Mouse (Mus musculus) E14TG2a.4 (cell line): ENCODE measurements at regions not wholly inside any gene's neighbourhood (a gene's known extent, or its start where the extent isn't known, plus 50 kb on each side); places are given as distances from the start of the nearest gene placed in this dataset.

Experiments
- CTCF ChIP-seq: conservative IDR thresholded peaks from 2 replicates; pipeline ENCODE4 v1.5.1; 2014; ENCODE audit warnings: low read length
- POU5F1 ChIP-seq: IDR thresholded peaks from 2 replicates; pipeline ENCODE4 v1.6.1; 2014; ENCODE audit warnings: low read length, borderline replicate concordance

DNA sequence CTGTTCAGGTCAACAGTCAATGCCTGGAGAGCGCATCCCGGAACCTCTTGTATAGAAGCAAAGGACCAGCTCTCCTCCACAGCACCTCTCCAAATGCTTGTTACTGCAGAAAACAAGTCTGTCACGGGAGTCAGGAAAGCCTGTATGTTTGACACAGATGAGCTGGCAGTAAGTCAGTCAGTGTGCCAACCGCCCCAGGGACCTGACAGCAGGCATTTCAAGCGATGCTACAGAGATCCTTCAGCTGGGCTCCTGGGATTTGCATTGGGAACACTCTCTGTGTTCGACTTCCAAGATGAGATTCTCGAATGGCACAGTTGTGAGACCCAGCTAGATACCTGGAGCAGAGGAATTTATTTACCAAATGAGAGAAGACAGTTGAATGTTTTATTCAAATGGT is 111.7 kb upstream of the Phyhipl start:
- TF ChIP-seq CTCF, result no peak
- TF ChIP-seq POU5F1, result no peak
